In genomic region chr7:101320399-101321217, GRCm38 (mm10) we compare ENCODE assay signal across 8 mouse cellular contexts. TPM values are rescaled to one million over a fixed set of nuclear protein-coding genes. Genes with fewer than 3 reads are reported as not detected.
DNase-seq lines count a peak whose midpoint lies in the region; ATAC-seq and TF ChIP-seq lines count a peak whose summit lies in the region.

No protein-coding gene starts in this region.

- H3K27ac ChIP-seq in embryonic facial prominence, embryonic 14.5 days (replicated peaks; ENCODE audit: low read depth, low read length): peak overlapping the region; percentile 39; the same call in 1 of the 2 replicates
- H3K27ac ChIP-seq in liver, embryonic 12.5 days: peak overlapping the region; percentile 81
- 0 out of 2 replicates have a peak overlapping the region, but pooled peaks have one; percentile 5 for H3K27ac ChIP-seq in olfactory bulb, adult 2 months (ENCODE audit: insufficient read depth, low read depth, low read length)

- peaks cover 96% of the 10 kb centered on the region for H3K4me1 ChIP-seq in megakaryocyte, embryonic 14.5 days
- no peaks in the 10 kb centered on the region for H3K4me1 ChIP-seq in embryonic facial prominence, embryonic 14.5 days (ENCODE audit: control insufficient read depth, insufficient read depth, low read length)
- H3K4me1 ChIP-seq in liver, embryonic 12.5 days: peaks cover 98% of the 10 kb centered on the region
- H3K4me1 ChIP-seq in olfactory bulb, adult 2 months (ENCODE audit: control insufficient read depth, insufficient read depth, low read length): peaks cover 34% of the 10 kb centered on the region

- TF ChIP-seq CTCF in olfactory bulb, adult 2 months (IDR thresholded peaks at IDR 0.05; ENCODE audit: insufficient read depth, low read depth, low read length): no peak

- peak; percentile 43 for DNase-seq in ZHBTc4 (ENCODE audit: low read depth, low spot score)
- DNase-seq in embryonic facial prominence, embryonic 14.5 days (ENCODE audit: low spot score): peak; percentile 59

- WGBS in embryonic facial prominence, embryonic 14.5 days: 3% methylated on average over 25 of the region's 37 CpGs
- 6% methylated on average over 35 of the region's 37 CpGs for WGBS in liver, embryonic 12.5 days (ENCODE audit: insufficient replicate concordance)
- 4% methylated on average over 29 of the region's 37 CpGs for WGBS in olfactory bulb, adult 2 months

- H3K9me3 ChIP-seq in megakaryocyte, embryonic 14.5 days: no peaks in the 10 kb centered on the region
- H3K9me3 ChIP-seq in embryonic facial prominence, embryonic 14.5 days (ENCODE audit: control insufficient read depth, low read length): no peaks in the 10 kb centered on the region
- no peaks in the 10 kb centered on the region for H3K9me3 ChIP-seq in liver, embryonic 12.5 days (replicated peaks)

- TF ChIP-seq POLR2A in olfactory bulb, adult 2 months (IDR thresholded peaks at IDR 0.05; ENCODE audit: insufficient read depth, low read depth, low read length): no peak

- ATAC-seq in megakaryocyte, adult 5-6 weeks (ENCODE audit: poor library complexity, severe bottlenecking): no peak
- ATAC-seq in embryonic facial prominence, embryonic 14.5 days (ENCODE audit: low read depth): peak; percentile 85
- ATAC-seq in inflammation-experienced regulatory T-cells, adult 6 months: peak; percentile 59
- peak; percentile 16; the same call in 1 of the 2 replicates for ATAC-seq in liver, embryonic 12.5 days
- ATAC-seq in erythroid progenitor cell, adult 5-6 weeks (replicated peaks; ENCODE audit: low FRiP score, poor library complexity, severe bottlenecking): no peak

- peaks cover 37% of the 10 kb centered on the region for H3K36me3 ChIP-seq in megakaryocyte, embryonic 14.5 days (replicated peaks; ENCODE audit: low read length)
- H3K36me3 ChIP-seq in embryonic facial prominence, embryonic 14.5 days (ENCODE audit: control insufficient read depth, insufficient read depth, low read length): 0 out of 2 replicates have a peak, but pooled peaks cover 4% of the 10 kb centered on the region
- peaks cover 12% of the 10 kb centered on the region for H3K36me3 ChIP-seq in liver, embryonic 12.5 days

- peak overlapping the region; percentile 96 for H3K4me2 ChIP-seq in embryonic facial prominence, embryonic 14.5 days (ENCODE audit: low read depth, low read length)
- peak overlapping the region; percentile 98 for H3K4me2 ChIP-seq in liver, embryonic 12.5 days

- H3K27me3 ChIP-seq in megakaryocyte, embryonic 14.5 days (replicated peaks): peaks cover 7% of the 10 kb centered on the region
- peaks cover 11% of the 10 kb centered on the region; the same call in 1 of the 2 replicates for H3K27me3 ChIP-seq in embryonic facial prominence, embryonic 14.5 days (replicated peaks; ENCODE audit: control insufficient read depth, insufficient read depth, low read length)
- H3K27me3 ChIP-seq in liver, embryonic 12.5 days (replicated peaks): peaks cover 7% of the 10 kb centered on the region

- peak overlapping the region; percentile 79 for H3K9ac ChIP-seq in embryonic facial prominence, embryonic 14.5 days (ENCODE audit: low read depth, low read length)
- peak overlapping the region; percentile 82 for H3K9ac ChIP-seq in liver, embryonic 12.5 days

- H3K4me3 ChIP-seq in megakaryocyte, embryonic 14.5 days (replicated peaks): peak overlapping the region; percentile 94
- H3K4me3 ChIP-seq in embryonic facial prominence, embryonic 14.5 days (ENCODE audit: low read depth, low read length): peak overlapping the region; percentile 78
- H3K4me3 ChIP-seq in liver, embryonic 12.5 days: peak overlapping the region; percentile 78
- peak overlapping the region; percentile 74 for H3K4me3 ChIP-seq in olfactory bulb, adult 2 months (ENCODE audit: insufficient read depth, low read depth, low read length)

RNA-seq across cellular contexts. Expression of gene Stard10, which starts 3.7 kb away (rescaled TPM):
- polyA plus RNA-seq in megakaryocyte, embryonic 14.5 days (2012; ENCODE audit: insufficient read depth, low replicate concordance): 236 and 315 TPM in 2 replicates
- total RNA-seq in megakaryocyte, adult 5-6 weeks (2015): 22.3 and 23.9 TPM in 2 replicates
- 8.2 and 8.4 TPM in 2 replicates for total RNA-seq in megakaryocyte, adult 5-6 weeks (2017)
- 21.2 and 21.5 TPM in 2 replicates for polyA plus RNA-seq in embryonic facial prominence, embryonic 14.5 days (2014; fragmentation: Nextera tagmentation; extraction: Ambion mirVana)
- 1 to 10 TPM; 1.7 to 5.6 (median 2.0) TPM for polyA plus RNA-seq in inflammation-experienced regulatory T-cells, adult 6 months (2017; shearing (Covaris generic))
- 76.9 and 79.5 TPM in 2 replicates for polyA plus RNA-seq in liver, embryonic 12.5 days (2016; fragmentation: Nextera tagmentation; extraction: Ambion mirVana)
- polyA plus RNA-seq in olfactory bulb, adult 2 months (2012; ENCODE audit: insufficient read depth, insufficient read length, low replicate concordance, missing spikeins): not detected in 2 replicates
- total RNA-seq in erythroid progenitor cell, adult 5-6 weeks (2015; ENCODE audit: low replicate concordance): 73.9 and 101 TPM in 2 replicates
- 37.4 and 52.9 TPM in 2 replicates for total RNA-seq in erythroid progenitor cell, adult 5-6 weeks (2017; ENCODE audit: low replicate concordance)

RNA-seq across cellular contexts. Expression of gene Atg16l2, which starts 18.6 kb away (rescaled TPM):
- polyA plus RNA-seq in megakaryocyte, embryonic 14.5 days (2012; ENCODE audit: insufficient read depth, low replicate concordance): 3.2 and 7.8 TPM in 2 replicates
- total RNA-seq in megakaryocyte, adult 5-6 weeks (2015): 16.2 and 20.2 TPM in 2 replicates
- 9.9 and 15.3 TPM in 2 replicates for total RNA-seq in megakaryocyte, adult 5-6 weeks (2017)
- polyA plus RNA-seq in embryonic facial prominence, embryonic 14.5 days (2014; fragmentation: Nextera tagmentation; extraction: Ambion mirVana): 9.7 and 10.5 TPM in 2 replicates
- 10 to 100 TPM; 39.3 to 53.6 (median 44.9) TPM for polyA plus RNA-seq in inflammation-experienced regulatory T-cells, adult 6 months (2017; shearing (Covaris generic))
- polyA plus RNA-seq in liver, embryonic 12.5 days (2016; fragmentation: Nextera tagmentation; extraction: Ambion mirVana): 4.7 and 5.7 TPM in 2 replicates
- polyA plus RNA-seq in olfactory bulb, adult 2 months (2012; ENCODE audit: insufficient read depth, insufficient read length, low replicate concordance, missing spikeins): not detected in 2 replicates
- total RNA-seq in erythroid progenitor cell, adult 5-6 weeks (2015; ENCODE audit: low replicate concordance): 1.4 and 5.9 TPM in 2 replicates
- total RNA-seq in erythroid progenitor cell, adult 5-6 weeks (2017; ENCODE audit: low replicate concordance): 0.64 and 8.4 TPM in 2 replicates

RNA-seq across cellular contexts. Expression of gene Arap1, which starts 27.3 kb away (rescaled TPM):
- polyA plus RNA-seq in megakaryocyte, embryonic 14.5 days (2012; ENCODE audit: insufficient read depth, low replicate concordance): 143 and 148 TPM in 2 replicates
- total RNA-seq in megakaryocyte, adult 5-6 weeks (2015): 141 and 152 TPM in 2 replicates
- total RNA-seq in megakaryocyte, adult 5-6 weeks (2017): 211 and 245 TPM in 2 replicates
- polyA plus RNA-seq in embryonic facial prominence, embryonic 14.5 days (2014; fragmentation: Nextera tagmentation; extraction: Ambion mirVana): 75.5 and 82.3 TPM in 2 replicates
- polyA plus RNA-seq in inflammation-experienced regulatory T-cells, adult 6 months (2017; shearing (Covaris generic)): 10 to 100 TPM; 29.0 to 58.0 (median 41.3) TPM
- 20.5 and 24.6 TPM in 2 replicates for polyA plus RNA-seq in liver, embryonic 12.5 days (2016; fragmentation: Nextera tagmentation; extraction: Ambion mirVana)
- not detected in 2 replicates for polyA plus RNA-seq in olfactory bulb, adult 2 months (2012; ENCODE audit: insufficient read depth, insufficient read length, low replicate concordance, missing spikeins)
- 15.1 and 20.1 TPM in 2 replicates for total RNA-seq in erythroid progenitor cell, adult 5-6 weeks (2015; ENCODE audit: low replicate concordance)
- total RNA-seq in erythroid progenitor cell, adult 5-6 weeks (2017; ENCODE audit: low replicate concordance): 10.6 and 12.7 TPM in 2 replicates

Comparison
In these comparisons a context has a peak if more than half of its experiments do, and no peak if none do; other contexts are left out.
1. ATAC-seq: peak in embryonic facial prominence, embryonic 14.5 days (single experiment), inflammation-experienced regulatory T-cells, adult 6 months (single experiment) and liver, embryonic 12.5 days (single experiment); none in megakaryocyte, adult 5-6 weeks (single experiment) and erythroid progenitor cell, adult 5-6 weeks (single experiment).
2. H3K27ac ChIP-seq: peak in every context shown above with its lines; median percentile 81 in liver, embryonic 12.5 days; 39 in embryonic facial prominence, embryonic 14.5 days; 5 in olfactory bulb, adult 2 months.
3. Peak in every context shown above with its lines, with median percentiles within 50 percentile points of each other: H3K4me3 ChIP-seq.